Mouse (Mus musculus): ENCODE results near the gene Nek7. TPM values are rescaled to one million over a fixed set of nuclear protein-coding genes. Genes with fewer than 3 reads are reported as not detected.

The Nek7 gene
- total RNA-seq, 1 experiment from 2014 or later = 58.0 TPM

- no peak for ATAC-seq (ENCODE audit: extremely low read depth, insufficient number of reproducible peaks, low FRiP score, poor library complexity, severe bottlenecking)
These were observed 84.0 kb downstream of the Nek7 start for GRCm38 (mm10) chr1:138535758-138536574.

- no peak for ATAC-seq (ENCODE audit: extremely low read depth, insufficient number of reproducible peaks, low FRiP score, poor library complexity, severe bottlenecking)
These were observed 89.3 kb downstream of the Nek7 start for GRCm38 (mm10) chr1:138530604-138531003.

GRCm38 (mm10) chr1:138523962-138524361 lies 96.0 kb downstream of the Nek7 start:
- ATAC-seq (ENCODE audit: extremely low read depth, insufficient number of reproducible peaks, low FRiP score, poor library complexity, severe bottlenecking) = no peak

GRCm38 (mm10) chr1:138518235-138518634 lies 101.7 kb downstream of the Nek7 start:
- no peak for ATAC-seq (ENCODE audit: extremely low read depth, insufficient number of reproducible peaks, low FRiP score, poor library complexity, severe bottlenecking)

- peak; percentile 13; the same call in 1 of the 2 replicates for ATAC-seq (ENCODE audit: extremely low read depth, insufficient number of reproducible peaks, low FRiP score, poor library complexity, severe bottlenecking)
These were observed 102.4 kb downstream of the Nek7 start for GRCm38 (mm10) chr1:138517360-138518099.

- 0 out of 2 replicates have a peak, but pooled peaks have one; percentile 9 for ATAC-seq (ENCODE audit: extremely low read depth, insufficient number of reproducible peaks, low FRiP score, poor library complexity, severe bottlenecking)
These were observed 103.0 kb downstream of the Nek7 start for GRCm38 (mm10) chr1:138516946-138517345.

- ATAC-seq (ENCODE audit: extremely low read depth, insufficient number of reproducible peaks, low FRiP score, poor library complexity, severe bottlenecking) = no peak
These were observed 104.6 kb downstream of the Nek7 start for GRCm38 (mm10) chr1:138515362-138515761.

GRCm38 (mm10) chr1:138513982-138514381 lies 106.0 kb downstream of the Nek7 start:
- no peak for ATAC-seq (ENCODE audit: extremely low read depth, insufficient number of reproducible peaks, low FRiP score, poor library complexity, severe bottlenecking)

GRCm38 (mm10) chr1:138510566-138510965 lies 109.4 kb downstream of the Nek7 start:
- no peak for ATAC-seq (ENCODE audit: extremely low read depth, insufficient number of reproducible peaks, low FRiP score, poor library complexity, severe bottlenecking)

- no peak for ATAC-seq (ENCODE audit: extremely low read depth, insufficient number of reproducible peaks, low FRiP score, poor library complexity, severe bottlenecking)
These were observed 112.4 kb downstream of the Nek7 start for GRCm38 (mm10) chr1:138507446-138508043.

- ATAC-seq (ENCODE audit: extremely low read depth, insufficient number of reproducible peaks, low FRiP score, poor library complexity, severe bottlenecking) = no peak
These were observed 112.9 kb downstream of the Nek7 start for GRCm38 (mm10) chr1:138507014-138507413.

GRCm38 (mm10) chr1:138504228-138504627 lies 115.7 kb downstream of the Nek7 start:
- ATAC-seq (ENCODE audit: extremely low read depth, insufficient number of reproducible peaks, low FRiP score, poor library complexity, severe bottlenecking) = no peak

- ATAC-seq (ENCODE audit: extremely low read depth, insufficient number of reproducible peaks, low FRiP score, poor library complexity, severe bottlenecking) = no peak
These were observed 119.2 kb downstream of the Nek7 start for GRCm38 (mm10) chr1:138500691-138501090.

GRCm38 (mm10) chr1:138500155-138500554 lies 119.8 kb downstream of the Nek7 start:
- ATAC-seq (ENCODE audit: extremely low read depth, insufficient number of reproducible peaks, low FRiP score, poor library complexity, severe bottlenecking) = no peak

- ATAC-seq (ENCODE audit: extremely low read depth, insufficient number of reproducible peaks, low FRiP score, poor library complexity, severe bottlenecking) = no peak
These were observed 120.5 kb downstream of the Nek7 start for GRCm38 (mm10) chr1:138499461-138499860.

- ATAC-seq (ENCODE audit: extremely low read depth, insufficient number of reproducible peaks, low FRiP score, poor library complexity, severe bottlenecking) = no peak
These were observed 128.4 kb downstream of the Nek7 start for GRCm38 (mm10) chr1:138491382-138492097.

- ATAC-seq (ENCODE audit: extremely low read depth, insufficient number of reproducible peaks, low FRiP score, poor library complexity, severe bottlenecking) = no peak
These were observed 132.4 kb downstream of the Nek7 start for GRCm38 (mm10) chr1:138487569-138487968.

GRCm38 (mm10) chr1:138480694-138481093 lies 139.2 kb downstream of the Nek7 start:
- ATAC-seq (ENCODE audit: extremely low read depth, insufficient number of reproducible peaks, low FRiP score, poor library complexity, severe bottlenecking) = no peak

GRCm38 (mm10) chr1:138465352-138465751 lies 154.6 kb downstream of the Nek7 start:
- no peak for ATAC-seq (ENCODE audit: extremely low read depth, insufficient number of reproducible peaks, low FRiP score, poor library complexity, severe bottlenecking)
